Mouse (Mus musculus) limb, embryonic 10.5 days (tissue): ENCODE measurements around the gene Tuft1. TPM values are rescaled to one million over a fixed set of nuclear protein-coding genes. Genes with fewer than 3 reads are reported as not detected.

Experiments
- DNase-seq: peaks from one replicate; pipeline ENCODE4 v3.0.0-alpha.2; 2017; ENCODE audit warnings: low spot score
- H3K27ac ChIP-seq: fragments of 300-500 bp; sonication (generic); 2 replicates; pipeline ENCODE4 v1.5.1; 2016; ENCODE audit warnings: mild to moderate bottlenecking
- H3K27me3 ChIP-seq: fragments of 300-500 bp; sonication (generic); 2 replicates; pipeline ENCODE4 v1.6.1; 2016; ENCODE audit warnings: low read depth, mild to moderate bottlenecking; ENCODE audit not compliant: poor library complexity, severe bottlenecking
- H3K36me3 ChIP-seq: fragments of 300-500 bp; sonication (generic); 2 replicates; pipeline ENCODE4 v1.6.1; 2016; ENCODE audit warnings: mild to moderate bottlenecking, moderate library complexity
- H3K4me1 ChIP-seq: fragments of 300-500 bp; sonication (generic); 2 replicates; pipeline ENCODE4 v1.6.1; 2016
- H3K4me3 ChIP-seq: fragments of 300-500 bp; sonication (generic); 2 replicates; pipeline ENCODE4 v1.5.1; 2016; ENCODE audit warnings: mild to moderate bottlenecking, moderate library complexity
- H3K9me3 ChIP-seq: fragments of 300-500 bp; sonication (generic); replicated peaks from 2 replicates; pipeline ENCODE4 v1.6.1; 2016; ENCODE audit warnings: mild to moderate bottlenecking
- WGBS: fragments of 180-500 bp; shearing (Covaris S2); methylation state at CpG from one replicate; pipeline ENCODE4 v1.1.7; 2016; 5-methylcytosine and 5-hydroxymethylcytosine counted together
- polyA plus RNA-seq: library from polyadenylated mRNA; unstranded; fragments of >200 nt; fragmentation: Nextera tagmentation; extraction: Ambion mirVana; gene quantifications from 2 replicates; pipeline ENCODE4 v1.2.1, GENCODE M21; 2016

Tuft1 gene
- polyA plus RNA-seq, 1 experiment from 2014 or later, result 4.1 TPM

DNA sequence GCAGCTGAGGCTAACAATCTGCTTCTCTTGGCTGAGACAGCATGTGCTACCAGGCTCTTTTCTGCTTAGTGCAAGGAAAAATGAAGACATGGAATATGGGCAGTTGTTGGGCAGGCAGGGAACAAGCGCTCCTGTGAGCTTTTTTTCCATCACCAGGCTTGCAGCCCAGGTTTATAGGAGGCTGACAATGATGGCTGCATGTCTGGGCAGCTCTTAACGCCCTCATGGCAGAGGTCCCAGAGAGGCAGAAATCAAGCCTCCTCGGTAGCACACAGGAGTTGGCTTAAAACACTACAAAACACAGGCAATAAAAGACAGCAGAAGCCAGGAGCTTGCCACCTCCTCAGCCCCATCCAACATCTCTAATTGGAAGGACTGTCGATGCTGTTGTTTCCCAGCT, 47.3 kb downstream of the Tuft1 start:
- Histone ChIP-seq H3K27ac (no peak overlapping the region), H3K36me3 (no peaks in the 10 kb centered on the region), H3K27me3 (no peaks in the 10 kb centered on the region), H3K4me3 (no peak overlapping the region), H3K9me3 (no peaks in the 10 kb centered on the region), H3K4me1 (peaks cover 5% of the 10 kb centered on the region; the same call in 1 of the 2 replicates)
- 40% methylated on average over 4 of the region's 4 CpGs for WGBS
- no peak for DNase-seq

DNA sequence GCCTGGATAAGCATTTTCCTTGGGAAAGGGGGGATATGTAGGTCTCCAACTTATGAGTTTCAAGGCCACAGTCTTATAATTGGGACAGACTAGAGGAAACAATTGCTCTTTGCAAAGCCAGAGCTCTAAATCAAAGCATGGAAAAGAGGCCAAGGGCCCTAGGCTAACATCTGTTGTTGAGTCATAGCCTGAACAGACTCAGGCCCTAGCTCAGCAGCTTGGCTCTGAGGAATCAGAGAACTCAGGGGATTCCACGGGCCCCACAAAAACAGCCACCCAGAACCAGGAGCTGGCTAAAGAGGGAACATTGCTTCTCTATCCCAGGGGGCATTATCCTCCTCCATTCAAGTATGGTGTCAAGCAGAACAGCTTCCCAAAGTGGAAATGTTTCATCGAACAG, 48.1 kb downstream of the Tuft1 start:
- H3K9me3 ChIP-seq, result no peaks in the 10 kb centered on the region
- H3K27ac ChIP-seq, result no peak overlapping the region
- H3K4me3 ChIP-seq, result no peak overlapping the region
- WGBS, result 82% methylated on average over 2 of the region's 2 CpGs
- no peak for DNase-seq
- H3K36me3 ChIP-seq, result no peaks in the 10 kb centered on the region
- peaks cover 5% of the 10 kb centered on the region; the same call in 1 of the 2 replicates for H3K4me1 ChIP-seq
- H3K27me3 ChIP-seq, result no peaks in the 10 kb centered on the region

DNA sequence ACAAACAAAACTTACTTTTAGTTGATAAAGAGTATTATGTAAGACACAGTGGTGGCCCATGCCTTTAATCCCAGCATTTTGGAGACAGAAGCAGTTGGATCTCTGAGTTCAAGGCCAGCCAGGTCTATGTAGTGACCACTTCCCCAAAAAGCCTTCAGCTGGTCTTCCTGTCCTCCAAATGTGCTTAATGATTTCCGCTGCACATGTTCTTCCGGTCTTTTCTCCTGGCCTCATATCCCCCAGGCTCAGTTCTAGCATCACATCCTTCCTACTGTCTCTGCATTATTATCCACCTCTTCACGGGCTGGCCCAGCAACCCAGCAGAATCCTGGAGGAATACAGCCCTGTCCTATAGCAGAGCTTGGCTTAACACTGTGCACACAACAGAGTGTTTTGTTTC, 49.1 kb downstream of the Tuft1 start:
- H3K9me3 ChIP-seq, result no peaks in the 10 kb centered on the region
- H3K27me3 ChIP-seq, result no peaks in the 10 kb centered on the region
- no peak overlapping the region for H3K27ac ChIP-seq
- no peak for DNase-seq
- H3K4me3 ChIP-seq, result no peak overlapping the region
- peaks cover 5% of the 10 kb centered on the region; the same call in 1 of the 2 replicates for H3K4me1 ChIP-seq
- 88% methylated on average over 3 of the region's 3 CpGs for WGBS
- H3K36me3 ChIP-seq, result no peaks in the 10 kb centered on the region

DNA sequence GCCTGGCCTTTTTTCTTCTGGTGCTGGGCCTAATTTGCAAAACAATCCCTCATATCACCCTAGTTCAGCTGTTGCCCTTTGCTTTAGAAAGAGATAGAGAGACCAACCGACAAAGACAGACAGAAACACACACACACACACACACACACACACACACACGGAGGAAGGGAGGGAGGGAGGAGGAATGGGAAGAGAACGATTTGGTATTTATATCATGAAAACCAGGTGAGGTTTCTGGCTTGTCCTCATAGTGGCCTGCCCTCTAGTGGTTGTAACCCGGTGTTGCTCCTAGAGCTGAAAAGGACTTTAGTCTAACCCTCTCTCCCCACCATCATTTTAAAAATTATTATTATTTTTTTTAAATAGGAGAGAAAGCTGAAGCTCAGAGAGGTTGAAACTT, 56.7 kb downstream of the Tuft1 start:
- WGBS, result 4% methylated on average over 4 of the region's 4 CpGs
- Histone ChIP-seq H3K4me3 (no peak overlapping the region), H3K27me3 (no peaks in the 10 kb centered on the region), H3K4me1 (no peaks in the 10 kb centered on the region), H3K27ac (no peak overlapping the region), H3K9me3 (no peaks in the 10 kb centered on the region), H3K36me3 (no peaks in the 10 kb centered on the region)
- DNase-seq, result peak; percentile 70

DNA sequence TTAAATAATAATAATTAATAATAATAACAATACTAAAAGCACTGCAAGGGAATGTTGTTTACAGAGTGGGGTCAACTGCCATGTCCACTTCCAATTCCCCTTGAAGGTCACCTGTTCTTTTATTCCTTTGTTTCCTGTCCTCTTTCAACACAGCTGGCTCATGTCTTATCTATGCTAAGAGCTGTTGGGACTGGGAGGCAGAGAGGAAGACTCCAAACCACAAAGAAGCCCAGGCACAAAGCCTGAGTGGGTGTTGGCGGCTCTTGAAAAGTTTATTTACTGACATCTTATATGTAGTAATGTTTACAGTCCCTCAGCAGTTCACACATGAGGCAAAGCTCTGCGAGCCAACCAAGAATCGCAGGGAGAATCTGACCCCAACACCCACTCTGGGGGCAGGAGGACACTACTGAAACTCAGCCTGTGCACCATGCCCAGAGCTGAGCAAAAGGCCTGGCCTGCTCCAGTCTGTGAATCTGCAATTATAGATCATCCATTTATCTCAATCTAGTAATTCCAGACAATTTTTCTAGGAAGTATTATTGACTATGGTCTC, 61.4 kb downstream of the Tuft1 start:
- no peaks in the 10 kb centered on the region for H3K9me3 ChIP-seq
- H3K36me3 ChIP-seq, result no peaks in the 10 kb centered on the region
- no peak overlapping the region for H3K27ac ChIP-seq
- H3K4me1 ChIP-seq, result no peaks in the 10 kb centered on the region
- H3K4me3 ChIP-seq, result no peak overlapping the region
- WGBS, result 87% methylated on average over 3 of the region's 3 CpGs
- no peaks in the 10 kb centered on the region for H3K27me3 ChIP-seq
- DNase-seq, result no peak

DNA sequence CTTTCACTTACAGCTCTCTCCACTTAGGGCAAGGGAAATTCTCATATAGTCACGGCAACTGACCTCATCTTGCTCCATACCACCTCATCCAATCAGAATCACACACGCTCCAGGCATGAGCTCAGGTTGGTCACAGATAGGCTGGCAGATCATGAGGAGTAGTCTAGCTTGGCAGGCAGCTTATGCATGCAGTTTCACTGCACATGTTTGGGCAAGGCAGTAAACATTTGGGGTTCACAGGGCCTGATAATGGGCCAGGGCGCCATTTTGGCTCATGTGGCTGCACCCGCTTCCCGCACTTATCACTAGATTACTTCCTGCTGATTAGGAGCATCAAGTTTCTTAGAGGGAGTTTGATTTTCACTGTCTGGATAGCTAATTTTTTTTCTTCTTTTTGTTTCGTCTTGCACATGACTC, 62.8 kb downstream of the Tuft1 start:
- no peaks in the 10 kb centered on the region for H3K27me3 ChIP-seq
- no peak for DNase-seq
- no peaks in the 10 kb centered on the region for H3K4me1 ChIP-seq
- H3K27ac ChIP-seq, result no peak overlapping the region
- WGBS, result 91% methylated on average over 6 of the region's 6 CpGs
- H3K4me3 ChIP-seq, result no peak overlapping the region
- H3K9me3 ChIP-seq, result no peaks in the 10 kb centered on the region
- H3K36me3 ChIP-seq, result no peaks in the 10 kb centered on the region

DNA sequence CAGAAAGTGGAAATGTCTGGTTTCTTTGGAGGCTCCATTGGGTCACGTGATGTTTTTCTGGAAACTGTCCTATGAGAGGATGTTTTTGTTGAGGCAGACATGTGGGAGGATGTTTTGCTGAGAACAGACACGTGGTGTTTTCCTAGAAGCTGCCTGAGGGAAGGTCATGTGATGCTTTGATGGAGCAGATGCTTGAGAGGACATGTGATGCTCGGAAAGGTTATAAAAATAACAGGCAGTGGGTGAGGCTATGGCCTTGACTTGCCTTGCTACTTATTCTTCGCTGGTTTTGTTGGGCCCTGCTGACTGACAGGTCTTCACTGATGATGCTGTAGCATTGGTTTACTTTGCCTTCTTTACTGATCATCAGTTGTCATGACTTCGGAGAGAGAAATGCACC, 67.6 kb downstream of the Tuft1 start:
- Histone ChIP-seq H3K36me3 (no peaks in the 10 kb centered on the region), H3K9me3 (no peaks in the 10 kb centered on the region), H3K4me1 (no peaks in the 10 kb centered on the region), H3K4me3 (no peak overlapping the region), H3K27me3 (no peaks in the 10 kb centered on the region), H3K27ac (no peak overlapping the region)
- DNase-seq, result no peak
- 89% methylated on average over 5 of the region's 5 CpGs for WGBS

DNA sequence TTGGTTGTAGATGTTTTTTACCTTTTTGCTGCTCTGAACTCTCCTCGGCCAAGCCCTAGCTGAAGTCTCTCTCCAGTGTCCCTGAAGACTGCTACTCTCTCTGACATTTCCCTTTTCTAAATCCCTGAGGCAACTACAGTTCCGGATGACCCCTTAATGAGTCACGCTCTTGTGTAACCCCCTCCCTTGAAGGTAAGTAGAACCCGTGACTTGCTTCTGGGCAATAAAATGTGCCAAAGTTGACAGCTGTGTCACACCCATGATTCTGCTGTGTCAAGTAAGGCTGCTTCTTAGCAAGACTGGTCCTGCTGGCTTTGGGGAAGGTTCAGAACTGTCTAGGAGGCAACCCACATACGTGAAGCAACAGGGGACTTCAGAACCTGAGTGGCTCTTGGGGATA, 70.7 kb downstream of the Tuft1 start:
- H3K36me3 ChIP-seq, result no peaks in the 10 kb centered on the region
- no peaks in the 10 kb centered on the region for H3K4me1 ChIP-seq
- no peak overlapping the region for H3K4me3 ChIP-seq
- H3K27me3 ChIP-seq, result no peaks in the 10 kb centered on the region
- no peak overlapping the region for H3K27ac ChIP-seq
- no peaks in the 10 kb centered on the region for H3K9me3 ChIP-seq
- no peak for DNase-seq
- 59% methylated on average over 5 of the region's 5 CpGs for WGBS

DNA sequence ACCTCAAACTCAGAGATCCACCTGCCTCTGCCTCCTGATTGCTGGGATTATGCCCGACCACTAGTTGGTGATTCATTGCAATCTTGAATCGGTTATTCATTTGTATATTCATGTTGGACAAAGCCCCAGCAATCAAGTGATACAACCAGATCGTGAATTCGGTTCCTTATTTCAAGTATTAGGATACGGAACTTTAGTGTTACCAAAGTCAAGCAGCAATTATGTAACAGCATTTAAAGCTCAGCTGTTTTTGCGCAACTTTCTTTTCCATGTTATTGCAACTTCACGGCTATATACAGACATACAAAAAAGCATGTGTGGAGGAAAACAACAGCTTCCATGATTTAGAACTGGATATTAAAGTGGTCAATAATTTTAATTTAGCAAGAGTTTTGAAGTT, 75.7 kb downstream of the Tuft1 start:
- Histone ChIP-seq H3K4me3 (peak overlapping the region; percentile 94), H3K9me3 (no peaks in the 10 kb centered on the region), H3K36me3 (no peaks in the 10 kb centered on the region), H3K27me3 (no peaks in the 10 kb centered on the region), H3K4me1 (peaks cover 20% of the 10 kb centered on the region), H3K27ac (no peak overlapping the region)
- no peak for DNase-seq
- 72% methylated on average over 7 of the region's 7 CpGs for WGBS

DNA sequence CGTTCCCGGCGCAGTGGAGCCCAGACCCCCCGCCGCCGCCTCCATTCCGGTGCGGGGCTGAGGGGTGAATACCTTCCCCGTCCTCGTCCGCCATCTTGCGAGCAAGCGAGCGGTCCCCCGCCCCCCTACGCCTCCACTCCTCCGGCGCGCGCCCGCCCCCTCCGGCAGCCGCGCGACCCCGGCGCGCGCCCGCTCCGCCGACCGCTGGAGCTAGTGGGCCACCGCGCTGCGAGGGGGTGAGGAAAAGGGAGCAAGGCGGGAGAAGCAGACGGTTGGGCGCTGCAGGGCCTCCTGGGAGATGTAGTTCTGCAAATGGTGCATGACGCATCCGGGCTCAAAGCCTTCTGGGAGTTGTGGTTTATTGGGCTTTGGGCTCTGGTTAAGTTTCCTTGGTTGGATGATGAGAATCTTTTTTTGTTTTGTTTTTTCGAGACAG, 76.2 kb downstream of the Tuft1 start, which contains the start of gene Snx27:
Gene Snx27, minus strand, starts transcription at position 261 of the 436 bp plus-strand sequence.
- peaks cover 20% of the 10 kb centered on the region for H3K4me1 ChIP-seq
- no peaks in the 10 kb centered on the region for H3K27me3 ChIP-seq
- H3K36me3 ChIP-seq, result no peaks in the 10 kb centered on the region
- DNase-seq, result peak; percentile 95
- under 1% methylated on average over 31 of the region's 42 CpGs for WGBS
- H3K9me3 ChIP-seq, result no peaks in the 10 kb centered on the region
- peak within 1 kb of the TSS; percentile 94 for H3K4me3 ChIP-seq
- H3K27ac ChIP-seq, result peak within 1 kb of the TSS; percentile 96

DNA sequence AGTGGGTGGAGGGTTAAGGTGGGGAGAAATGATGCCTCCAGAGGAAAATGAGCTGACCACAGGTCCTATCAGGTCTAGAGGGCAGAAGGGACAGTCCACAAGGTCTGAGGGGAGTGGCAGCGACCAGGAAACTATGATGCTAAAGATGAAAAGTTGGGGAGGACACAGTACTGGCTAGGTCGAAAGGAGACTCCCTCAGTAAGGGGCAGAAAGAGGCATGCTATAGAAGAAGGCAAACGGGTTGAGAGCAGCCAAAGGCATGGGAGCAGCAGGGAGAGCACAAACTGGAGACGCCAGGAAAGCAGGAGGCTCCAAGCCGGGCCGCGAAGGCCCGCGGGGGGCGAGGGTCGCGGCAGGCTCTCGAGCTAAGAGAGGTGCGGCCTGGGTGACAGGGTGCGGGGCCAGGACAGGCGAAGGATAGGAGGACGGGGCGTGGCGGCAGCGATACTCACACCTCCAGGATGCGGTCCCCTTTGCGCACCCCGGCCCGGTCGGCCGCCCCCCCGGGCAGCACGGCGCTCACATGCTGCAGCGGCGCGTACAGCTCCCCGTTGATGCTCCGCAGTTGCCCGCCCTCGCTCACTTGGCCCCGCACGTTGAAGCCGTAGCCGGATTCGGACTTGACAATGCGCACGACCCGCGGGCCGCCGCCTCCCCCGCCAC, 76.7 kb downstream of the Tuft1 start:
- no peaks in the 10 kb centered on the region for H3K36me3 ChIP-seq
- H3K9me3 ChIP-seq, result no peaks in the 10 kb centered on the region
- peak overlapping the region; percentile 96 for H3K27ac ChIP-seq
- no peaks in the 10 kb centered on the region for H3K27me3 ChIP-seq
- under 1% methylated on average over 48 of the region's 48 CpGs for WGBS
- DNase-seq, result no peak
- peaks cover 20% of the 10 kb centered on the region for H3K4me1 ChIP-seq
- H3K4me3 ChIP-seq, result peak overlapping the region; percentile 94

DNA sequence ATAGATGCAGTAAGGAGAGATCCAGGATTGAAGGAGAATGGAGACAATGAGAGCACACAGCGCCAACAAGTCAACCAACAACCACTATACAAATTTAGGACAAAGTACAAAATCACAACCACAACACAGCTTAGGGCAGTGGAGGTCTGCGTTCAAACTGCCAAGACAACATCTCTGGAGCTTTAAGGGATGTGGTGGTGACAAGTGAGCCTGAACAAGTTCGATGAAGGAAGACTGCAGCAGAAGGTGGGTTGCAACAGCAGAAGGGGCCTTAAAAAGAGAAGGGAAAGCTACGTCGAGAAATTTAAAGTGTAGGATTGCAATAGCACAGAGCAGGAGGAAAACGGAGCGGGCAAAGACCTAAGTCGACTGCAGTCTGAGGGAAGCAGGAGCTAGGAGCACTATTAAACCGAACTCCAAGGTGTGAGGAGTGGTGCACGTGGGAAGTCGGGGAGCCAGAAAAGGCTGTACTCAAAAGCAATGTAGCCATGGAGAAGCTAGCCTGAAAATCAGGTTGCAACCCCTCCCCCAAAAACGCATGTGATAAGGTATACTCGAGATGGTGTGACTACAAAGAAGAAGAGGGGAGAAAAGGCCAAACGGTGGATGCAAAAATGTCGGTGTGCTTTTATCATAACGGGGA, 77.4 kb downstream of the Tuft1 start:
- WGBS, result 4% methylated on average over 16 of the region's 16 CpGs
- Histone ChIP-seq H3K4me1 (peaks cover 20% of the 10 kb centered on the region), H3K27me3 (no peaks in the 10 kb centered on the region), H3K4me3 (peak overlapping the region; percentile 94), H3K27ac (peak overlapping the region; percentile 96), H3K9me3 (no peaks in the 10 kb centered on the region), H3K36me3 (no peaks in the 10 kb centered on the region)
- peak; percentile 50 for DNase-seq

DNA sequence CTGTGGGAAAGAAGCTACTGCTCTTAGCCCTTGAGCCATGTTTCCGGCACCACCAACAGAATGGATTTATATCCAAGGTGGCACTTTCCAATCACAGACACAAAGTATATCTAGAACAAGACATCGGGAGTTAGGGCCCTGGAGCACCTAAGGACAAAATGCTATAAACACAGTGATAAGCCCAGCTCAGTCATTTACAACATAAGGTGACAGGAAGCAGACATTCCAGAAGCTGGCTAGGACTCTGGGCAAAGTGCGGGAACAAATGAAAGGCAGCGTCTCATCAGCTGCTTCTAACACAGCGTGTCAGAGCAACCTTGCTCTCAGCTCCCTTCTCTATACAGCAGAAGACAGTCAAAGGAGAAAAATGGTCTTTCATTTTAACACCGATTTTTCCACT, 84.2 kb downstream of the Tuft1 start:
- DNase-seq, result no peak
- Histone ChIP-seq H3K36me3 (0 out of 2 replicates have a peak, but pooled peaks cover 11% of the 10 kb centered on the region), H3K4me1 (peaks cover 2% of the 10 kb centered on the region; the same call in 1 of the 2 replicates), H3K27me3 (no peaks in the 10 kb centered on the region), H3K9me3 (no peaks in the 10 kb centered on the region), H3K4me3 (no peak overlapping the region), H3K27ac (no peak overlapping the region)
- 77% methylated on average over 6 of the region's 6 CpGs for WGBS
